Mouse (Mus musculus) spleen, adult 2 months (tissue): Measurements from ENCODE around the gene Gm5485. TPM values are rescaled to one million over a fixed set of nuclear protein-coding genes. Genes with fewer than 3 reads are reported as not detected.

ENCODE experiments used
- DNase-seq, 2 experiments: peaks; one replicate each; pipeline versions ENCODE4 v3.0.0 to v3.0.0-alpha.2; 2012 to 2021; ENCODE audit warnings: low spot score in 2 of 2, low read depth in 1 of 2
- H3K27ac ChIP-seq: fragments of 200-500 bp; 2 replicates; pipeline ENCODE4 v1.5.1; 2012; ENCODE audit warnings: low read length, inconsistent platforms; ENCODE audit not compliant: insufficient read depth
- H3K27me3 ChIP-seq: fragments of 200-500 bp; 2 replicates; pipeline ENCODE4 v1.6.1; 2012; ENCODE audit warnings: mild to moderate bottlenecking, moderate library complexity, low read length, inconsistent platforms; ENCODE audit not compliant: control insufficient read depth, insufficient read depth
- H3K36me3 ChIP-seq: fragments of 200-500 bp; 2 replicates; pipeline ENCODE4 v1.6.1; 2012; ENCODE audit warnings: mild to moderate bottlenecking, low read length, inconsistent platforms; ENCODE audit not compliant: control insufficient read depth, insufficient read depth
- H3K4me1 ChIP-seq: fragments of 200-500 bp; 2 replicates; pipeline ENCODE4 v1.6.1; 2011; ENCODE audit warnings: inconsistent platforms; ENCODE audit not compliant: control insufficient read depth, insufficient read depth, insufficient read length
- H3K4me3 ChIP-seq: fragments of 200-500 bp; 2 replicates; pipeline ENCODE4 v1.5.1; 2011; ENCODE audit warnings: mild to moderate bottlenecking, inconsistent platforms; ENCODE audit not compliant: insufficient read depth, insufficient read length; ENCODE audit errors: extremely low read depth
- CTCF ChIP-seq: fragments of 200-500 bp; IDR thresholded peaks from 2 replicates; pipeline ENCODE4 v1.5.1; 2011; ENCODE audit warnings: mild to moderate bottlenecking, inconsistent platforms; ENCODE audit not compliant: insufficient read depth, insufficient read length, insufficient replicate concordance; ENCODE audit errors: extremely low read depth
- POLR2A ChIP-seq: fragments of 200-500 bp; IDR thresholded peaks from 2 replicates; pipeline ENCODE4 v1.6.1; 2011; ENCODE audit warnings: low read depth, low read length, inconsistent platforms
- WGBS: fragments of 180-500 bp; shearing (Covaris S2); methylation state at CpG from one replicate; pipeline ENCODE4 v1.1.7; 2018; 5-methylcytosine and 5-hydroxymethylcytosine counted together
- polyA plus RNA-seq: library from polyadenylated mRNA; depleted of rRNA; stranded (reverse); fragments of >200 nt; gene quantifications from 2 replicates; pipeline ENCODE4 v1.2.3, GENCODE M21; 2012

The Gm5485 gene
- polyA plus RNA-seq, 1 experiment = not detected

DNA sequence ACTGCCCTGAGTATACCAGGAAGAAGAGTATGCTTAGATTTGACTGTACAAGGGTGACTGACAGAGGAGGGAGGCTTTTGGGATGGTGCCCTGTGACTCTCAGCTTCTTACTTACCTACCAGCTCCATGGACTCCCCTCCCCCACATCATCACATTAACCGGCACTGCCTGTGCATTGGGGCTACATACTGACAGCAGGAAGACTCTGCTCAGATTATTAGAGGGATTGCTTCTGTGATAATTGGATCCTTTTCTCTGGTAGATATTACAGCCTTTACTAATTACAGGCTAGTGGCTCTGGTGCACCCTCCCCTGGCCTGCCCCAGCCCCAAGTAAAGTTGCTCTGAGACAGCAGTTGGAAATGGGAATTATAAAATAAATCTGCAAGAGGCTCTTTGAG lies 17.2 kb upstream of the Gm5485 start:
- Histone ChIP-seq H3K27me3 (no peaks in the 10 kb centered on the region), H3K4me1 (no peaks in the 10 kb centered on the region), H3K36me3 (no peaks in the 10 kb centered on the region), H3K27ac (no peak overlapping the region), H3K4me3 (no peak overlapping the region)
- no peak for DNase-seq
- TF ChIP-seq CTCF = no peak
- TF ChIP-seq POLR2A = no peak
- 96% methylated on average over 1 of the region's 1 CpGs for WGBS

DNA sequence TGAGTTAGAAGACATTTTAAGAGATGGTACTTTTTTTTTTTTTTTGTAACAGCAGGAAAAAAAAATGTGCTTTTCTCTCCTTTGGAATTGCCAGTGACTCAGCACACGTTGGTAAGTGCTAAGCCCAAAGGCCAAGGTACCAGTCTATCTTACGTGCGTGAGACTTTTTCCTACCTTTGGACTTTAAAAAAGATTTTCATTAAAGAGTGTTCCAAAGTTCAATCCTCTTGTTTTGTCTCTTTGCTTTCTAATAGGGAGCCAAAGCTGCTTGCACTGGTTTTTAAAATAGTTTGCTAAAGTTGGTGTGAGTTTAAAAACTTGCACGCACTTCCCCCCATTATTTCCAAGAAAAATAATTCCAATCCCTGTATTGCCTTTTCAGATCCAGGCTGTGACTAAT lies 11.9 kb upstream of the Gm5485 start:
- DNase-seq = no peak
- no peak overlapping the region for H3K4me3 ChIP-seq
- no peaks in the 10 kb centered on the region for H3K36me3 ChIP-seq
- WGBS = 88% methylated on average over 4 of the region's 4 CpGs
- H3K27me3 ChIP-seq = no peaks in the 10 kb centered on the region
- no peak for TF ChIP-seq POLR2A
- no peak for TF ChIP-seq CTCF
- no peaks in the 10 kb centered on the region for H3K4me1 ChIP-seq
- H3K27ac ChIP-seq = no peak overlapping the region

DNA sequence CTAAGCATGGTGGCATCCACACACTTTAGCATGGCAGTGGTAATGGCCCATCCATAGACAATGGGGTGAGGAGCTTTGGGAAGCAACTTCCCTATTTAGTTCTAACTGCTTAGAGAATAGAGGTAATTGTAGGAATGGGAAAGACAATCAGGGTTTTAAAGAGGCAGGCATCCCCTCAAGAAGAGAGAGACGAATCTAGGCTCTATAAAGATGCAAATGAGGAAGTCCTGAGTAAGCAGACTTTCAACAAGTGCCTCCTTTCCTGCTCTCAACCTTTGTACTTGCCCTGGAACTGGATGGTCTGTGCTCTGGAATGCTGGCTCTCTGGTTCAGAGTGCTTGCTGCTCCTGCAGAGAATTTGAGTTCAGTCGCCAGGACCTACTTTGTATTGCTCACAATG lies 10.3 kb upstream of the Gm5485 start:
- WGBS = 46% methylated on average over 2 of the region's 2 CpGs
- no peak for DNase-seq
- H3K4me3 ChIP-seq = no peak overlapping the region
- H3K27me3 ChIP-seq = no peaks in the 10 kb centered on the region
- H3K4me1 ChIP-seq = no peaks in the 10 kb centered on the region
- no peaks in the 10 kb centered on the region for H3K36me3 ChIP-seq
- H3K27ac ChIP-seq = no peak overlapping the region
- TF ChIP-seq CTCF (no peak), POLR2A (no peak)

DNA sequence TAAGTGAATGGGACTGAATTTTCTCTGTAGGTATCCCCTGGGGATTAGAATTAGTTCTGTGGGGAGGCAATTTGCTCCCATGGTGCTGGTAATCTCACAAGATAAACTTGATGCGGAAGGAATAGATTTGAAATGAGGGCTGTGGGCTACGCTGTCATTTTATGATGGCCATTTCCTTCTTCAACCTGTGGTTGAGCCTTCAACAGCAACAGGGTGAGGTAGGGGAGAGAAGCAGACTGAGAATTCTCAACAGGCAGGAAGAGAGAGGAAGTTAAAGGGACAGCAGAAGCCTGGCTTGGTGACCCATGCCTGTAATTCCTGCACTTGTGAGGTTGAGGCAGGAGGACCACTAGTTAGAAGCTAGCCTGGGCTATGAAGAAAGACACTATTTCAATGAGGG lies 6.8 kb upstream of the Gm5485 start:
- Histone ChIP-seq H3K4me1 (no peaks in the 10 kb centered on the region), H3K27ac (no peak overlapping the region), H3K27me3 (no peaks in the 10 kb centered on the region), H3K4me3 (no peak overlapping the region), H3K36me3 (no peaks in the 10 kb centered on the region)
- no peak for TF ChIP-seq CTCF
- no peak for TF ChIP-seq POLR2A
- 19% methylated on average over 2 of the region's 2 CpGs for WGBS
- no peak for DNase-seq

DNA sequence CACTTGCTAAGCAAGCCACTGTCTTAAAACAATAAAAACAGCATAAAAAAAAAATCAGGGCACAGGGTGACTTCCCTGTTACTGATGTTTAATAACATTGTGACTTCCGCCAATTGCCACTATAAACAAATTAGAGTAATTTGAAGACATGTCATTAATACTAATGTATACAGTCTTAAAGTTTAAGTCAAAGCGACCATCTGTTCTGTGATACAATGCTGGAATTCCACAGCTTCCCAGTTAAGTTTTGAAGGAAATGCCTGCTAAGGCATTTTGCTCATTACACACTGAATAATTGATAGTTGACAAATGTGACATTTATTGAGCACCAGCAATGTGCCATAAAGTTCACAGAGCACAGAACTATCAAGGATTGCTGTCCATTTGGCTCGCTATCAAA lies 6.3 kb upstream of the Gm5485 start:
- no peak for TF ChIP-seq POLR2A
- no peaks in the 10 kb centered on the region for H3K27me3 ChIP-seq
- DNase-seq = no peak
- 83% methylated on average over 3 of the region's 3 CpGs for WGBS
- no peaks in the 10 kb centered on the region for H3K36me3 ChIP-seq
- H3K27ac ChIP-seq = no peak overlapping the region
- no peak overlapping the region for H3K4me3 ChIP-seq
- no peaks in the 10 kb centered on the region for H3K4me1 ChIP-seq

DNA sequence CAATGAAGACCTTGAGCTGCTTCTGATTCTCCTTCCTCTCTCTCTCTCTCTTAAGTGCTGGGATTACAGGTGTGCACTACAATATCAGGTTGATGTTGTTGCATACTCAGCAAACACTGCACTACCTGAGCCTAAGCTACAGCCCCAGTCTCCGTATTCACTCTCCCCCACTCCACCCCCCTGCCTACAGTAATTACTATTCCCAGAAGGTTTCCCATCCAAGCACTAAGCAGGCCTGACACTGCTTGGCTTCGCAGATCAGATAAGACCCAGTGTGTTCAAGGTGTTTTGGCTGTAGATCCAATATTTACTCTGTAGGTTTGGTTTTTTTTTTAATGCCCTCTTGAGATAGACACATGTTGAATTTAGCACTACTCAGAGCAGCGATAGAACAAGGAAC lies 2.1 kb downstream of the Gm5485 start:
- Histone ChIP-seq H3K4me3 (no peak overlapping the region), H3K27ac (no peak overlapping the region), H3K4me1 (no peaks in the 10 kb centered on the region), H3K27me3 (no peaks in the 10 kb centered on the region), H3K36me3 (no peaks in the 10 kb centered on the region)
- 84% methylated on average over 3 of the region's 3 CpGs for WGBS
- TF ChIP-seq POLR2A = no peak
- TF ChIP-seq CTCF = no peak
- no peak for DNase-seq

DNA sequence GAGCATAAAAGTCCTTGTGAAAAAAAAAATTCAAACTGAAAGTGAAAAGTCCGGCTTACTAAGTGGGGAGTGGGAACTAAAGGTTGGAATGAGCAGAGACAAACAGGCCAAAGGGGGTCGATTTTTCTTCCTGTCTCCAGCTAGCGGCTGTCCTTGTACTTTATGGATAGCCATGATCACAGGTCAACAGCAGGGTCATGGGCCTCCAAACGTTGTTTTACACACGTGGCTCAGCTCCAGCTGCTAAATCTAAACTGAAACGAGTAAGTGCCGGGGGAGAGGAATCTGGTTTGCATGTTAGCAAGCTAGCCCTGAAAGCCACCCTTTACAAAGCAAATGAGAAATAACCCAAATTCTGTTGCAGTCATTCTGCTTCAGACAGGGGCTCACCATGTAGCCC lies 2.6 kb downstream of the Gm5485 start:
- no peaks in the 10 kb centered on the region for H3K36me3 ChIP-seq
- no peak overlapping the region for H3K4me3 ChIP-seq
- no peak for TF ChIP-seq POLR2A
- no peak for TF ChIP-seq CTCF
- 80% methylated on average over 7 of the region's 7 CpGs for WGBS
- H3K4me1 ChIP-seq = no peaks in the 10 kb centered on the region
- no peak for DNase-seq
- H3K27ac ChIP-seq = no peak overlapping the region
- no peaks in the 10 kb centered on the region for H3K27me3 ChIP-seq
